Mouse (Mus musculus) activated CD4-positive, CD25-positive, alpha-beta regulatory T cell (primary cell): Measurements from ENCODE around the gene Naxe. TPM values are rescaled to one million over a fixed set of nuclear protein-coding genes. Genes with fewer than 3 reads are reported as not detected.

Source experiments
- polyA plus RNA-seq, 2 experiments: library from polyadenylated mRNA; unstranded; fragments of 100-300 nt; shearing (Covaris generic); gene quantifications; one replicate each; pipeline ENCODE4 v1.2.1; 2017

The Naxe gene
- 100 to 1,000 TPM in 1 of 2 experiments, 10 to 100 TPM in 1; 83.1 to 104 TPM for polyA plus RNA-seq

DNA sequence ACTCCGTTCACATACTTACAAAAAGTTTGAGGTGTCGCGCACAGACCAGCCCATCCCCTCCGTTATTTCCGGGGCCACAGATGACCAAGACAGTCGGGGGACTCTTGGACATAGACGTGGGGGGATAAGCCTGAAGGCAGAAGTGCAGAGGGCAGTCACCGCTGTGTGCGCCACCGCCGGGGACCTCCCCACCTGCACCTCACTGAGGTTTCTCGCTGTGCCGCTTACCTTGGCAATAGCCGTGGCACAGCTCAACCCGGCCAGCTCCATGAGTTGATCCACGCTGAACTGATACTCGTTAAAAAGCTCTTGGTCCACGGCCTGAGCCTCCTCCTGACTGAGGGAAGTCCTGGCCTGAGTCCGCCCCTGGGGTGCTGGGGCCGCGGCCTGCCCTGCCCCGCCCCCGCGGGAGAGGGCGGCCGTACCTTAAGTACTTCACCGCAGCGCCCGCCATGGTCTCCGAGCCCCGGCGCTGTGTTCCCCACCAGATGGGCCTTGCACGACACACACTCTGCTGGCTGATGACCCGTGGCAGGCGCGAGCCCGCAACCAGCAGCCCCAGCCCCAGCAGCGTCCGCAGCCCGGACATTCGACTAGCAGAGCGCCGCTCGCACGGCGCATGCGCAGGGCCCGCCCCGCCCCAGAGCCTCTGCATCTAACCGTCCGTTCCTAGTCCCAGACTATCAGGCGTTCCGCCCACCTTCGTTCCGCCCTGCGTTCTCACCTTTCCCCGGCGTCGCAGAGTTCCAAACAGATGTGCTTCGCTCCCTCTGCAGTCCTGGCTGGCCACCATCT, at the start of gene Naxe:
Gene Naxe (minus strand): TSS at position 594 of the 795 bp plus-strand sequence.

DNA sequence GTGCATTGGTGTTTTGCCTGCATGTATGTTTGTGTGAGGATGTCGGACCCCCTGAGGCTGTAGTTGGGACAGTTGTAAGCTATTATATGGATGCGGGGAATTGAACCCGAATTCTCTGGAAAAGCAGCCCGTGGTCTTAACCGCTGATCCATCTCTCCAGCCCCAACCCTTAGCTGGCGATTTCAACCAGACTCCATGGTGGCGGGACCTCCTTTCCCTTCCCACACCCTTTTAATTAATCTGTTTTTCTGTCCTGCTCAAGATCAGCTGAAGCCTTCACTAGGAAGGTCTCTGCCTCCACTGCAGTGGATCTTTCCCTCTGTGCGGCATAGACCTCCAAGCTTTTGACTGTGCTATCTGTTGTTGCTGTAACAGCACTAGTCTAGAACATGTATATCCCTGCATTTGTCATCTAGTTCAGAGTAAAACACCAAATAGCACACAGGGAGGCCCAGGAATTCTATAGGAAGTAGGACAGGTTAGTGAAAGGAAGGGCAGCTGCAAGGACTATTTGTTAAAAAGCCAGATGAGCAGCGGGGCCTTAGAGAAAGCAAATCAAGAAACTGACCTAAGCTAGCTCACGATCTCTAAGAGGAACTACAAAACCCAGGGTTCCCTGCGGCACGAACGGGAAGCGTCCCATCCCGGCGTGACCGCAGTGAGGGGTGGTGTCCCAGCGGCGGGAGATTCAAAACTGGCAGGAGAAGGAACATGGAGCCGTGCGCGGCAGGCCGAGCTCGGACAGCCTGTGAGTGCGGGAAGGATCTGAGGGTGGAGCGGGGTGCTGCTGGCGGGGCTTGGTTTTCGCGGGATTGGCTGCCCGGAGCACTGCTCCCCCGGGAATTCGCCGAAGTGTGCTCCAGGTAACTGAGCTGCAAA, 23.3 kb upstream of the Naxe start, which contains the start of gene Iqgap3:
Gene Iqgap3 (plus strand): TSS at position 627 of the 879 bp plus-strand sequence.

DNA sequence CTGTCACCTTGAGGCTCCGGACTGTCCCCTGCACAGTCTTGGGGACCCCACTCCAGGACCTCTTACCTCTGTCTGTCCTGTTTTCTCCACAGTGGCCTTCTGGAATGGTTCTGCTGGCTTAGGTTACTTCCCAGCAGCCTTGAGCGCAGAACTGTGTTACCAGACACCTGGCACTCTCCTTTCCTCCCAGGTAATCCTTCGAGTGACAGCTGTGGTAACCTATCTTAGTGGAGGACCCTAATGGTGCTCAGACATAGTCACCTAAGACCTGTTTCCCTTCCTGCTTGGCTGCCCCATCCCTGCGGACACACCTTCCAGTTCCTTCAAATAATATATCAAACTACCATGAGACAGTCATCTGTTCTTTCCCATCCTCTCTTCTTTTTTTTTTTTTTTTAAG, 19.9 kb upstream of the Naxe start, which contains the start of gene Ttc24:
Gene Ttc24 (minus strand): TSS at position 101 of the 400 bp plus-strand sequence.

DNA sequence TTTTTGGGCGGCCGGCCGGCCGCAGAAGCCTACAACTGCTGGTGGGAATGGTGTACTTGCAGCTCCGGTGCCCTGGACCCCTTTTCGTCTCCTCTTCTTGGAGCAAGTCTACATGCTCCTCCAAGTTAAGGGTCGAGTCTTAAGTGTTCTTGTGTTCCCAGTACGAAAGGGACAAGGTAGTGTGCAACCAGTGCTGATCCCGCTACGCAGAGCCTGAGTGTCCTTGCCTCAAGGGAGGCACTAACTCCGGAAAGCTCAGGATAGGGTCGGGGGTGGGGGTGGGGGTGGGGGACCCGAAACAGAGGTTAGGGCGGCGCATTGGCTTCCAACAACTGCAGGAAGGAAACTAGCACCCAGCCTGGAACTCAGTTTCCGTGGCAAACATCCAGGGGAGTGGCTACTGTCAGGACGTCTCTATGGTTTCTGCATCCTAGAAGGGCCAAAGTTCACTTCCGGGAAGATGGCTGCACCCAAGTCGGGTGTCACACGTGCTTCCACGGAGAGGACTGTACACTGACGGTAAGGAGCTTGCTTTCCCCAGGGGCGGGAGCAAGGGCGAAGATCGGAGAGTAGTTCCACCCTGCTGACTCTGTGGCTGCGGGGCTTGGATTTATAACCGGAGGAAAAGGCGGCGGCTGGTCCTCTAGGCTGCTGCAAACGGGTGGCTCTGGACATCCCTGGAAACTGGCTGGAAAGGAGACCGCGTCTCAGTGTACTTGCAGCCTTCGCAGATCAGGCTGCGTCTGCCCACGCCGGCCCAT, 15.5 kb downstream of the Naxe start, which contains the start of gene Gpatch4:
Gene Gpatch4 (plus strand): TSS at position 448 of the 761 bp plus-strand sequence.

DNA sequence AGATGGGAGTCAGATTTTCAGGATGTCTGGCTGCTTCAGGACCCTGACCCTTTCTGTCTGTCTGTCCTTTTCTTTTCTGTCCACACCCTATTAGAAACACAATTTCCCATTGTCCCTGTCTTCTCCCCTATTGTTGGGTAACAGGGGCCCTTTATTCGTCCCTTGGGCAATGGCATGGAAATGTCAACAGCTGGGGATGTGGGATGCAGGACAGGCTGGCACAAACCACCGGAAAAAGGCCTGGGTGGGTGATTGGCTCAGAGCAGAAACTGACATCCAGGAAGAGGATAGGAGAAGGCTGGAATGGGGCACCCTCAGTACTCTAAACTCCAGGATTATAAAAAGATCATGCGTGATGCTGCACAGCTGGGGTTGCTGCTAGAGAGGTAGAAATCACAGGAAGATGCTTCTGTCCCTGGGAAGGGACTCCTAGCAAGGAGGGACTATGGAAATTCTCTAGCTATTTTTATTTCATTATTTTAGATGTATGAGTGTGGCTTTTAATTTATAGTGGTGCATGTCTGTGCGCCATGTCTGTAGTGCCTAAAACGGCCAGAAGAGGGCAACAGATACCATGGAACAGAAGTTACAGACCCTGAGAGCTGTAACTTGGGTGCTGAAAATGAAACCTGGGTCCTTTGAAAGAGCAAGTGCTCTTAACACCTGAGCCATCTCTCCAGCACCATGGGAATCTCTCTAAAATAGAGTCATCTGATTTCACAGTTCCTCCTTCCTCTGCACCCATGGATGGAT, 30.7 kb downstream of the Naxe start, which contains the start of gene Hapln2:
Gene Hapln2 (minus strand): TSS at position 150 of the 753 bp plus-strand sequence.

Other genes starting within 250 kb of the Naxe start
- 10 to 100 TPM; 24.8 to 77.5 TPM for gene Pear1, start 234.2 kb downstream of the Naxe start, polyA plus RNA-seq
- 100 to 1,000 TPM; 228 to 330 TPM for gene Sh2d2a, start 211.7 kb downstream of the Naxe start, polyA plus RNA-seq
- gene Prcc, start 172.9 kb downstream of the Naxe start, polyA plus RNA-seq = 10 to 100 TPM; 13.8 to 16.3 TPM
- gene Hdgf, start 152.2 kb downstream of the Naxe start, polyA plus RNA-seq = 100 to 1,000 TPM; 146 to 171 TPM
- 100 to 1,000 TPM; 105 to 156 TPM for gene Mrpl24, start 139.0 kb downstream of the Naxe start, polyA plus RNA-seq
- 10 to 100 TPM; 35.7 to 42.3 TPM for gene Isg20l2, start 128.2 kb downstream of the Naxe start, polyA plus RNA-seq
- gene Rrnad1, start 127.8 kb downstream of the Naxe start, polyA plus RNA-seq = 10 to 100 TPM; 18.7 to 20.8 TPM
- under 1 TPM in 1 of 2 experiments, not detected in 1; 0.63 TPM for gene Crabp2, start 109.8 kb downstream of the Naxe start, polyA plus RNA-seq
- gene Nes, start 87.4 kb downstream of the Naxe start, polyA plus RNA-seq = under 1 TPM in 1 of 2 experiments, not detected in 1; 0.15 TPM
- gene Bcan, start 58.3 kb downstream of the Naxe start, polyA plus RNA-seq = not detected
- gene Hapln2, start 30.9 kb downstream of the Naxe start, polyA plus RNA-seq = not detected
- 10 to 100 TPM; 16.3 to 32.1 TPM for gene Gpatch4, start 15.4 kb downstream of the Naxe start, polyA plus RNA-seq
- gene Ttc24, start 19.8 kb upstream of the Naxe start, polyA plus RNA-seq = under 1 TPM in 1 of 2 experiments, not detected in 1; 0.07 TPM
- gene Iqgap3, start 23.5 kb upstream of the Naxe start, polyA plus RNA-seq = 1 to 10 TPM in 1 of 2 experiments, under 1 TPM in 1; 0.61 to 2.1 TPM
- 10 to 100 TPM; 71.6 to 97.8 TPM for gene Mef2d, start 83.9 kb upstream of the Naxe start, polyA plus RNA-seq
- under 1 TPM; 0.12 to 0.17 TPM for gene Rhbg, start 196.2 kb upstream of the Naxe start, polyA plus RNA-seq
- gene Gm38392, start 228.7 kb upstream of the Naxe start, polyA plus RNA-seq = not detected
- 1 to 10 TPM; 4.3 to 6.7 TPM for gene Tsacc, start 238.5 kb upstream of the Naxe start, polyA plus RNA-seq
- 100 to 1,000 TPM; 267 to 334 TPM for gene Cct3, start 238.6 kb upstream of the Naxe start, polyA plus RNA-seq